Mouse (Mus musculus): ENCODE data around the gene Mtus2. TPM values are rescaled to one million over a fixed set of nuclear protein-coding genes. Genes with fewer than 3 reads are reported as not detected.
A peak's percentile ranks its signal among the peaks of the same experiment; 100 is the strongest.
"Not testable (repeated sequence)": the region's sequence is repeated elsewhere in the genome, so short reads cannot be mapped to it uniquely, and the experiment has no call there.

The Mtus2 gene
- polyA plus RNA-seq, 1 experiment from 2014 or later: 9.6 TPM

- Histone ChIP-seq H3K27me3 (ENCODE audit: control insufficient read depth, insufficient read depth, low read depth, low read length) (no peaks in the 10 kb centered on the region), H3K9me3 (ENCODE audit: control insufficient read depth, low read length) (no peaks in the 10 kb centered on the region), H3K36me3 (ENCODE audit: control insufficient read depth, insufficient read depth, low read length) (no peaks in the 10 kb centered on the region), H3K9ac (ENCODE audit: low read length) (no peak overlapping the region), H3K4me1 (replicated peaks; ENCODE audit: control insufficient read depth, insufficient read depth, low read length) (no peaks in the 10 kb centered on the region), H3K4me3 (ENCODE audit: low read length) (peak overlapping the region; percentile 21; the same call in 1 of the 2 replicates), H3K4me2 (ENCODE audit: low read depth, low read length) (0 out of 2 replicates have a peak overlapping the region, but pooled peaks have one; percentile 8), H3K27ac (ENCODE audit: low read length) (no peak overlapping the region)
- ATAC-seq (ENCODE audit: low read depth): no peak
- 53% methylated on average over 10 of the region's 10 CpGs for WGBS
These were observed 353.7 kb downstream of the Mtus2 start for GRCm38 (mm10) chr5:148310790-148311189.

- no peak for ATAC-seq (ENCODE audit: low read depth)
- Histone ChIP-seq H3K4me3 (ENCODE audit: low read length) (no peak overlapping the region), H3K4me1 (replicated peaks; ENCODE audit: control insufficient read depth, insufficient read depth, low read length) (no peaks in the 10 kb centered on the region), H3K9ac (ENCODE audit: low read length) (no peak overlapping the region), H3K9me3 (ENCODE audit: control insufficient read depth, low read length) (no peaks in the 10 kb centered on the region), H3K36me3 (ENCODE audit: control insufficient read depth, insufficient read depth, low read length) (no peaks in the 10 kb centered on the region), H3K4me2 (ENCODE audit: low read depth, low read length) (no peak overlapping the region), H3K27ac (ENCODE audit: low read length) (no peak overlapping the region), H3K27me3 (ENCODE audit: control insufficient read depth, insufficient read depth, low read depth, low read length) (no peaks in the 10 kb centered on the region)
- 47% methylated on average over 2 of the region's 2 CpGs for WGBS
These were observed 355.3 kb downstream of the Mtus2 start for GRCm38 (mm10) chr5:148312443-148312842.

- ATAC-seq (ENCODE audit: low read depth): no peak
- no peaks in the 10 kb centered on the region for H3K4me1 ChIP-seq (replicated peaks; ENCODE audit: control insufficient read depth, insufficient read depth, low read length)
- H3K4me3 ChIP-seq (ENCODE audit: low read length): no peak overlapping the region
- no peaks in the 10 kb centered on the region for H3K27me3 ChIP-seq (ENCODE audit: control insufficient read depth, insufficient read depth, low read depth, low read length)
- H3K36me3 ChIP-seq (ENCODE audit: control insufficient read depth, insufficient read depth, low read length): no peaks in the 10 kb centered on the region
- no peak overlapping the region for H3K9ac ChIP-seq (ENCODE audit: low read length)
- 94% methylated on average over 5 of the region's 5 CpGs for WGBS
- H3K9me3 ChIP-seq (ENCODE audit: control insufficient read depth, low read length): no peaks in the 10 kb centered on the region
- H3K4me2 ChIP-seq (ENCODE audit: low read depth, low read length): no peak overlapping the region
- H3K27ac ChIP-seq (ENCODE audit: low read length): no peak overlapping the region
These were observed 357.8 kb downstream of the Mtus2 start for GRCm38 (mm10) chr5:148314931-148315330.

GRCm38 (mm10) chr5:148325317-148325885 is 368.3 kb downstream of the Mtus2 start:
- peak; percentile 45; the same call in 1 of the 2 replicates for ATAC-seq (ENCODE audit: low read depth)
- Histone ChIP-seq H3K4me2 (ENCODE audit: low read depth, low read length) (no peak overlapping the region), H3K36me3 (ENCODE audit: control insufficient read depth, insufficient read depth, low read length) (no peaks in the 10 kb centered on the region)

GRCm38 (mm10) chr5:148326295-148326694 is 369.2 kb downstream of the Mtus2 start:
- WGBS: 90% methylated on average over 9 of the region's 9 CpGs
- not testable (repeated sequence) for ATAC-seq (ENCODE audit: low read depth); H3K36me3 ChIP-seq (ENCODE audit: control insufficient read depth, insufficient read depth, low read length)

More at GRCm38 (mm10) chr5:148325317-148325885, 368.3 kb downstream of the Mtus2 start:
- H3K4me1 ChIP-seq (replicated peaks; ENCODE audit: control insufficient read depth, insufficient read depth, low read length): no peaks in the 10 kb centered on the region
- H3K27me3 ChIP-seq (ENCODE audit: control insufficient read depth, insufficient read depth, low read depth, low read length): no peaks in the 10 kb centered on the region
- no peak overlapping the region for H3K9ac ChIP-seq (ENCODE audit: low read length)
- H3K4me3 ChIP-seq (ENCODE audit: low read length): no peak overlapping the region
- no peaks in the 10 kb centered on the region for H3K9me3 ChIP-seq (ENCODE audit: control insufficient read depth, low read length)
- H3K27ac ChIP-seq (ENCODE audit: low read length): no peak overlapping the region
- whole genome bisulfite sequencing: 38% methylated on average over 4 of the region's 4 CpGs

GRCm38 (mm10) chr5:148328982-148329381 is 371.9 kb downstream of the Mtus2 start:
- Histone ChIP-seq H3K9me3 (ENCODE audit: control insufficient read depth, low read length) (no peaks in the 10 kb centered on the region), H3K4me3 (ENCODE audit: low read length) (no peak overlapping the region), H3K27ac (ENCODE audit: low read length) (no peak overlapping the region), H3K27me3 (ENCODE audit: control insufficient read depth, insufficient read depth, low read depth, low read length) (no peaks in the 10 kb centered on the region), H3K4me2 (ENCODE audit: low read depth, low read length) (no peak overlapping the region), H3K36me3 (ENCODE audit: control insufficient read depth, insufficient read depth, low read length) (no peaks in the 10 kb centered on the region; the same call in 1 of the 2 replicates), H3K9ac (ENCODE audit: low read length) (no peak overlapping the region), H3K4me1 (replicated peaks; ENCODE audit: control insufficient read depth, insufficient read depth, low read length) (no peaks in the 10 kb centered on the region)
- 88% methylated on average over 3 of the region's 3 CpGs for WGBS
- no peak for ATAC-seq (ENCODE audit: low read depth)

More at GRCm38 (mm10) chr5:148326295-148326694, 369.2 kb downstream of the Mtus2 start:
- not testable (repeated sequence) for H3K27me3 ChIP-seq (ENCODE audit: control insufficient read depth, insufficient read depth, low read depth, low read length); H3K4me3 ChIP-seq (ENCODE audit: low read length); H3K9ac ChIP-seq (ENCODE audit: low read length); H3K9me3 ChIP-seq (ENCODE audit: control insufficient read depth, low read length); H3K27ac ChIP-seq (ENCODE audit: low read length); H3K4me1 ChIP-seq (replicated peaks; ENCODE audit: control insufficient read depth, insufficient read depth, low read length); H3K4me2 ChIP-seq (ENCODE audit: low read depth, low read length)

- no peak for ATAC-seq (ENCODE audit: low read depth)
- Histone ChIP-seq H3K4me1 (replicated peaks; ENCODE audit: control insufficient read depth, insufficient read depth, low read length) (no peaks in the 10 kb centered on the region), H3K4me3 (ENCODE audit: low read length) (no peak overlapping the region), H3K27ac (ENCODE audit: low read length) (no peak overlapping the region), H3K9ac (ENCODE audit: low read length) (no peak overlapping the region), H3K36me3 (ENCODE audit: control insufficient read depth, insufficient read depth, low read length) (no peaks in the 10 kb centered on the region; the same call in 1 of the 2 replicates), H3K9me3 (ENCODE audit: control insufficient read depth, low read length) (no peaks in the 10 kb centered on the region), H3K27me3 (ENCODE audit: control insufficient read depth, insufficient read depth, low read depth, low read length) (no peaks in the 10 kb centered on the region), H3K4me2 (ENCODE audit: low read depth, low read length) (no peak overlapping the region)
- 62% methylated on average over 11 of the region's 11 CpGs for WGBS
These were observed 374.2 kb downstream of the Mtus2 start for GRCm38 (mm10) chr5:148331229-148331776.

GRCm38 (mm10) chr5:148331926-148332621 is 375.0 kb downstream of the Mtus2 start:
- peak; percentile 31 for ATAC-seq (ENCODE audit: low read depth)
- Histone ChIP-seq H3K4me3 (ENCODE audit: low read length) (no peak overlapping the region), H3K27me3 (ENCODE audit: control insufficient read depth, insufficient read depth, low read depth, low read length) (no peaks in the 10 kb centered on the region), H3K4me1 (replicated peaks; ENCODE audit: control insufficient read depth, insufficient read depth, low read length) (no peaks in the 10 kb centered on the region), H3K4me2 (ENCODE audit: low read depth, low read length) (peak overlapping the region; percentile 32; the same call in 1 of the 2 replicates), H3K36me3 (ENCODE audit: control insufficient read depth, insufficient read depth, low read length) (no peaks in the 10 kb centered on the region; the same call in 1 of the 2 replicates), H3K9me3 (ENCODE audit: control insufficient read depth, low read length) (no peaks in the 10 kb centered on the region), H3K27ac (ENCODE audit: low read length) (no peak overlapping the region), H3K9ac (ENCODE audit: low read length) (no peak overlapping the region)
- WGBS: 63% methylated on average over 18 of the region's 18 CpGs

GRCm38 (mm10) chr5:148332622-148332974 is 375.5 kb downstream of the Mtus2 start:
- Histone ChIP-seq H3K4me2 (ENCODE audit: low read depth, low read length) (peak overlapping the region; percentile 32; the same call in 1 of the 2 replicates), H3K27me3 (ENCODE audit: control insufficient read depth, insufficient read depth, low read depth, low read length) (no peaks in the 10 kb centered on the region), H3K4me1 (replicated peaks; ENCODE audit: control insufficient read depth, insufficient read depth, low read length) (no peaks in the 10 kb centered on the region), H3K27ac (ENCODE audit: low read length) (no peak overlapping the region), H3K9ac (ENCODE audit: low read length) (no peak overlapping the region), H3K9me3 (ENCODE audit: control insufficient read depth, low read length) (no peaks in the 10 kb centered on the region), H3K4me3 (ENCODE audit: low read length) (no peak overlapping the region), H3K36me3 (ENCODE audit: control insufficient read depth, insufficient read depth, low read length) (no peaks in the 10 kb centered on the region; the same call in 1 of the 2 replicates)
- ATAC-seq (ENCODE audit: low read depth): peak; percentile 87
- WGBS: 14% methylated on average over 8 of the region's 8 CpGs
